Mouse (Mus musculus) CD8-positive naive resting alpha-beta T cell, adult 2 months (primary cell): ENCODE data around the gene Nek9.

ENCODE experiments used
- DNase-seq, 2 experiments: peaks; one replicate each; pipeline ENCODE4 v3.0.0; 2022; ENCODE audit warnings: low read depth in 2 of 2, low spot score in 2 of 2

Gene Nek9

DNA sequence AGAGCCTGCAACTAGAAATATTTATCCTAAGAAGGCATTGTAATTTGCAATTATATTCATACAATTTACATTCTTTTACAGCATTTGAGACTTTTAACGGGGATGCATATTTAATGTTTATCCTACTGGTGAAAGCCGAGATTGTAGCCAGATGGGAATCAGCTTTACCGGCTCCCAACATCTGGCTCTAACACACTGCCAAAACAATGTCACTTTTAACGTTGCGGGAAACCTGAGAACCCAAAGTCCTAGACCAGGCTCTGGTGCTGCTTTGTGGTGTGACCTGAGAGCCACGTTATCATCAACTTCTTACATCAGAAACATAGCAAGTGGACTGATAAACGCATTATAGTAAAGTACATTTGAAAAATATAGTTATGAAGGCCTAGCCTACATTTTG is 74.2 kb downstream of the Nek9 start:
- DNase-seq = no peak

DNA sequence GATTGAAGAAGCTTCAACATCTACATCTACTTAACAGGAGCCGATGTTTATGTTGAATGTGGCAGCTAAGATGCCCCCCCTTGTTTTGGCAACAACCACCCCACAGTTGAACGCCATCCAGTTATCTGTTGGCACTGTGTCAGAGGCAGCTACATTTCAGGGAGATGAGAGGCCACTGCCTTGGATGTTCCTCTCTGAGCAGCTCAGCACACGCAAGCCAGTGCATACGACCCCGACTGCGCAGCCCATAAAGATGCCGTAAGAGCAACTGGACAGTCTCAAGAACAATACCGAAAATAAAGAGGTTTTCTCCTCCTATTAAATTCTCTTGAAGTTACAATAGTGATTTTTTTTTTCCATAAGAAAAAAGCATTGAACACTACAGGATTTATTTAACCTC is 74.6 kb downstream of the Nek9 start:
- DNase-seq = no peak

DNA sequence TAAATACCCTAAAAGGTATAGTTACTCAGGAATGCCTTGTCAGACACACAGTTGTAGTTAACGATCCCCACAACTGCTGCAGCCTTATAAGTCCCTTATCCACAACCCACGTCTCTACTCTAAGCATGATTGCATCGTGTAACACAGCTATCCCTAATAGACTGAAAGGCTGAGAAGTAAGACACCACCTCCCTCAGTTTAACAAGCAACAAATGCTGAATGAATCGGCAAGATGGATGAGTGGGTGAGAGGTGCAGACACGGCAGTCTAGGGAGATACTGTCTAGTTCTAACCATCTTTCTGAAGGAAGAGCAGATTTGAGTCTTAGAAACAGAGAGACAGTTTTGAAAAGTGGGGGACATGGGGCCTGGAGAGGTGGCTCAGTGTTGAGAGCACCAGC is 76.0 kb downstream of the Nek9 start:
- no peak for DNase-seq

GRCm38 (mm10) chr12:85262489-85262888 is 76.7 kb downstream of the Nek9 start:
- DNase-seq = no peak

DNA sequence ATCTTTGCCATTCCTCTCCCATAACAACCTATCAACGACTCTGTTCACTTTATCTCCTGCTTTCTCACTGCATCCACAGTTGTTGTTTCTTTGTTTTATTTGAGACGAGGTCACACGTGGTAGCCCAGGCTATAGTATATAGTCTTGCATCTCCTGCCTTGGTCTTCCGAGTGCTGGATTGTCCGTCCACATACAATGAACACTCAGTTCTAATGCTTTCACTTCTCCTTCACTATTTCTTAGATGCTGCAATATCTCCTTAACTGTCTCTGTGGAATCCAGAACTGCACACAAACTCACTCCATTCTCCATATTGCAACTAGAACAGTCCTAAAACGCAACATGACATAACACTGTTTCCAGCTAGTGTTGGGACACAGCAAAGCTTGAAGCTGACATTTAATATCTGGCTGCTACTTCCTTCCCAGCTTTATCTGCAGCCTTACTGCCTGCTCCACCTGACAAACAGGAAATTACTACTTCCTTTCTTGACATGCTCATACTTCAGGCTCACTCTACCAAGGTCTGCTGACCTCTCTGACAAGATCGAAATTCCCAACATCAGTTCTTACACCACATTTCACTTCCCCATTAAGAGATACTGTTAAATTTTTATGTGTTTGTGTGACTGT is 82.0 kb downstream of the Nek9 start:
- no peak for DNase-seq

- DNase-seq = no peak
Observed at GRCm38 (mm10) chr12:85256074-85256751, 82.9 kb downstream of the Nek9 start.

GRCm38 (mm10) chr12:85252083-85252482 is 87.1 kb downstream of the Nek9 start:
- no peak for DNase-seq
